Mouse (Mus musculus): Measurements from ENCODE around the gene Ms4a12. TPM values are rescaled to one million over a fixed set of nuclear protein-coding genes. Genes with fewer than 3 reads are reported as not detected.

Gene Ms4a12
- polyA plus RNA-seq (2012; rRNA removed) (not detected in 2 replicates), polyA plus RNA-seq (2014; fragmentation: Nextera tagmentation; extraction: Ambion mirVana) (not detected in 2 replicates)

GRCm38 (mm10) chr19:11232348-11232747 lies at the start of gene Ms4a12:
TSS of gene Ms4a12 (minus strand) at chr19:11232448.
- H3K4me1 ChIP-seq (replicated peaks; ENCODE audit: control insufficient read depth in 2 of 2, insufficient read depth in 2 of 2, low read length in 1 of 2): no peaks in the 10 kb centered on the region; a peak in 1 of 4 replicates
- no peaks in the 10 kb centered on the region for H3K9me3 ChIP-seq (ENCODE audit: control insufficient read depth, low read length)
- no peak within 1 kb of the TSS for H3K4me3 ChIP-seq (ENCODE audit: insufficient read depth in 1 of 2, low read depth in 2 of 2, low read length in 2 of 2)
- no peak within 1 kb of the TSS for H3K9ac ChIP-seq (replicated peaks)
- no peak within 1 kb of the TSS for H3K27ac ChIP-seq
- no peaks in the 10 kb centered on the region for H3K36me3 ChIP-seq (replicated peaks; ENCODE audit: control insufficient read depth, insufficient read depth, low read depth)
- TF ChIP-seq EP300 (IDR thresholded peaks at IDR 0.05; ENCODE audit: low read depth) (no peak), CTCF (IDR thresholded peaks at IDR 0.05; ENCODE audit: low read depth) (no peak)
- no peaks in the 10 kb centered on the region for H3K27me3 ChIP-seq (ENCODE audit: control insufficient read depth, insufficient read depth, low read length)
- DNase-seq (ENCODE audit: low read depth in 3 of 3, low spot score in 3 of 3) (no peak), ATAC-seq (ENCODE audit: insufficient read depth) (no peak)
- no peak within 1 kb of the TSS for H3K4me2 ChIP-seq (ENCODE audit: low read depth)
- WGBS (ENCODE audit: insufficient replicate concordance): 41% methylated on average over 5 of the region's 5 CpGs

- no peaks in the 10 kb centered on the region for H3K4me1 ChIP-seq (replicated peaks; ENCODE audit: control insufficient read depth in 2 of 2, insufficient read depth in 2 of 2, low read length in 1 of 2)
- H3K9ac ChIP-seq (replicated peaks): no peak overlapping the region
- H3K36me3 ChIP-seq (replicated peaks; ENCODE audit: control insufficient read depth, insufficient read depth, low read depth): no peaks in the 10 kb centered on the region
- H3K27ac ChIP-seq: no peak overlapping the region
- H3K27me3 ChIP-seq (ENCODE audit: control insufficient read depth, insufficient read depth, low read length): no peaks in the 10 kb centered on the region
- TF ChIP-seq EP300 (IDR thresholded peaks at IDR 0.05; ENCODE audit: low read depth) (no peak), CTCF (IDR thresholded peaks at IDR 0.05; ENCODE audit: low read depth) (no peak)
- ATAC-seq (ENCODE audit: insufficient read depth): no peak
- DNase-seq (ENCODE audit: low read depth in 3 of 3, low spot score in 3 of 3): no peak
- 69% methylated on average over 3 of the region's 3 CpGs for WGBS (ENCODE audit: insufficient replicate concordance)
- H3K4me3 ChIP-seq (ENCODE audit: insufficient read depth in 1 of 2, low read depth in 2 of 2, low read length in 2 of 2): no peak overlapping the region
- H3K4me2 ChIP-seq (ENCODE audit: low read depth): no peak overlapping the region
- H3K9me3 ChIP-seq (ENCODE audit: control insufficient read depth, low read length): no peaks in the 10 kb centered on the region
Measured at GRCm38 (mm10) chr19:11280223-11280622, 48.0 kb upstream of the Ms4a12 start.

GRCm38 (mm10) chr19:11276431-11276830 lies 44.2 kb upstream of the Ms4a12 start:
- TF ChIP-seq EP300 (IDR thresholded peaks at IDR 0.05; ENCODE audit: low read depth) (no peak), CTCF (IDR thresholded peaks at IDR 0.05; ENCODE audit: low read depth) (no peak)
- H3K27me3 ChIP-seq (ENCODE audit: control insufficient read depth, insufficient read depth, low read length): no peaks in the 10 kb centered on the region
- H3K27ac ChIP-seq: no peak overlapping the region
- DNase-seq (ENCODE audit: low read depth in 3 of 3, low spot score in 3 of 3) (no peak), ATAC-seq (ENCODE audit: insufficient read depth) (no peak)
- H3K4me2 ChIP-seq (ENCODE audit: low read depth): no peak overlapping the region
- 54% methylated on average over 5 of the region's 5 CpGs for WGBS (ENCODE audit: insufficient replicate concordance)
- H3K4me3 ChIP-seq (ENCODE audit: insufficient read depth in 1 of 2, low read depth in 2 of 2, low read length in 2 of 2): no peak overlapping the region
- H3K9ac ChIP-seq (replicated peaks): no peak overlapping the region
- H3K36me3 ChIP-seq (replicated peaks; ENCODE audit: control insufficient read depth, insufficient read depth, low read depth): no peaks in the 10 kb centered on the region
- H3K9me3 ChIP-seq (ENCODE audit: control insufficient read depth, low read length): no peaks in the 10 kb centered on the region
- no peaks in the 10 kb centered on the region for H3K4me1 ChIP-seq (replicated peaks; ENCODE audit: control insufficient read depth in 2 of 2, insufficient read depth in 2 of 2, low read length in 1 of 2)

- Histone ChIP-seq H3K4me2 (ENCODE audit: low read depth) (no peak overlapping the region), H3K27me3 (ENCODE audit: control insufficient read depth, insufficient read depth, low read length) (no peaks in the 10 kb centered on the region), H3K27ac (no peak overlapping the region), H3K4me1 (replicated peaks; ENCODE audit: control insufficient read depth in 2 of 2, insufficient read depth in 2 of 2, low read length in 1 of 2) (no peaks in the 10 kb centered on the region), H3K9ac (replicated peaks) (no peak overlapping the region), H3K36me3 (replicated peaks; ENCODE audit: control insufficient read depth, insufficient read depth, low read depth) (no peaks in the 10 kb centered on the region), H3K4me3 (ENCODE audit: insufficient read depth in 1 of 2, low read depth in 2 of 2, low read length in 2 of 2) (no peak overlapping the region), H3K9me3 (ENCODE audit: control insufficient read depth, low read length) (no peaks in the 10 kb centered on the region)
- DNase-seq (ENCODE audit: low read depth in 3 of 3, low spot score in 3 of 3) (no peak), ATAC-seq (ENCODE audit: insufficient read depth) (no peak)
- TF ChIP-seq CTCF (IDR thresholded peaks at IDR 0.05; ENCODE audit: low read depth): no peak
- 55% methylated on average over 4 of the region's 4 CpGs for WGBS (ENCODE audit: insufficient replicate concordance)
Measured at GRCm38 (mm10) chr19:11266956-11267355, 34.7 kb upstream of the Ms4a12 start.

- TF ChIP-seq CTCF (IDR thresholded peaks at IDR 0.05; ENCODE audit: low read depth): no peak
- TF ChIP-seq EP300 (IDR thresholded peaks at IDR 0.05; ENCODE audit: low read depth): no peak
- H3K4me3 ChIP-seq (ENCODE audit: insufficient read depth in 1 of 2, low read depth in 2 of 2, low read length in 2 of 2): no peak within 1 kb of the TSS
- H3K27me3 ChIP-seq (ENCODE audit: control insufficient read depth, insufficient read depth, low read length): no peaks in the 10 kb centered on the region
- no peak for ATAC-seq (ENCODE audit: insufficient read depth)
- no peaks in the 10 kb centered on the region for H3K4me1 ChIP-seq (replicated peaks; ENCODE audit: control insufficient read depth in 2 of 2, insufficient read depth in 2 of 2, low read length in 1 of 2)
- WGBS (ENCODE audit: insufficient replicate concordance): 44% methylated on average over 8 of the region's 8 CpGs
- H3K9me3 ChIP-seq (ENCODE audit: control insufficient read depth, low read length): no peaks in the 10 kb centered on the region
- H3K4me2 ChIP-seq (ENCODE audit: low read depth): no peak within 1 kb of the TSS
- no peak for DNase-seq (ENCODE audit: low read depth in 3 of 3, low spot score in 3 of 3)
- H3K27ac ChIP-seq: no peak within 1 kb of the TSS
- no peaks in the 10 kb centered on the region for H3K36me3 ChIP-seq (replicated peaks; ENCODE audit: control insufficient read depth, insufficient read depth, low read depth)
- H3K9ac ChIP-seq (replicated peaks): no peak within 1 kb of the TSS
Measured at GRCm38 (mm10) chr19:11266052-11266845, 34.0 kb upstream of the Ms4a12 start, which contains the start of gene Ms4a1. TSS of gene Ms4a1 (minus strand) at chr19:11266241.

All from liver, embryonic 14.5 days (tissue).